Mouse (Mus musculus) olfactory bulb, adult 2 months (tissue): ENCODE results near the gene Cebpg.

ENCODE experiments used
- CTCF ChIP-seq: fragments of 200-500 bp; IDR thresholded peaks from 2 replicates; pipeline ENCODE4 v1.5.1; 2012; ENCODE audit warnings: low read depth, mild to moderate bottlenecking, low read length, moderate library complexity; ENCODE audit not compliant: insufficient read depth
- POLR2A ChIP-seq: fragments of 200-500 bp; IDR thresholded peaks from 2 replicates; pipeline ENCODE4 v1.6.1; 2012; ENCODE audit warnings: mild to moderate bottlenecking, low read depth, low read length, moderate library complexity; ENCODE audit not compliant: insufficient read depth

GRCm38 (mm10) chr7:35057569-35057968 lies 1.2 kb upstream of the Cebpg start:
- no peak for TF ChIP-seq CTCF
- TF ChIP-seq POLR2A, result no peak
